Mouse (Mus musculus) c-Kit-positive CD71-positive TER-119-negative erythroid progenitor cells, embryonic 14.5 days (primary cell): Measurements from ENCODE around the gene Tom1.
A peak's percentile ranks its signal among the peaks of the same experiment; 100 is the strongest.

ENCODE experiments used
- DNase-seq: peaks from one replicate; pipeline ENCODE4 v3.0.0-alpha.2; 2013; ENCODE audit warnings: low read depth

Gene Tom1

GRCm38 (mm10) chr8:75042171-75042570 lies 8.7 kb downstream of the Tom1 start:
- no peak for DNase-seq

GRCm38 (mm10) chr8:75042974-75043373 lies 9.5 kb downstream of the Tom1 start:
- DNase-seq: no peak

GRCm38 (mm10) chr8:75046303-75046702 lies 12.8 kb downstream of the Tom1 start:
- DNase-seq: no peak

- DNase-seq: no peak
Measured at GRCm38 (mm10) chr8:75047784-75048183, 14.3 kb downstream of the Tom1 start.

- DNase-seq: no peak
Measured at GRCm38 (mm10) chr8:75053342-75053741, 19.8 kb downstream of the Tom1 start.

- no peak for DNase-seq
Measured at GRCm38 (mm10) chr8:75055673-75056072, 22.2 kb downstream of the Tom1 start.

- DNase-seq: no peak
Measured at GRCm38 (mm10) chr8:75060022-75060421, 26.5 kb downstream of the Tom1 start.

GRCm38 (mm10) chr8:75060815-75061214 lies 27.3 kb downstream of the Tom1 start:
- DNase-seq: no peak

GRCm38 (mm10) chr8:75063290-75063689 lies 29.8 kb downstream of the Tom1 start:
- no peak for DNase-seq

- DNase-seq: no peak
Measured at GRCm38 (mm10) chr8:75064790-75065189, 31.3 kb downstream of the Tom1 start.

GRCm38 (mm10) chr8:75067287-75067686 lies 33.8 kb downstream of the Tom1 start:
- no peak for DNase-seq

- DNase-seq: no peak
Measured at GRCm38 (mm10) chr8:75070297-75070696, 36.8 kb downstream of the Tom1 start.

- DNase-seq: peak; percentile 66
Measured at GRCm38 (mm10) chr8:75071627-75072346, 38.3 kb downstream of the Tom1 start.

- DNase-seq: no peak
Measured at GRCm38 (mm10) chr8:75074876-75075275, 41.4 kb downstream of the Tom1 start.

- DNase-seq: no peak
Measured at GRCm38 (mm10) chr8:75078215-75078614, 44.7 kb downstream of the Tom1 start.

GRCm38 (mm10) chr8:75078851-75079250 lies 45.3 kb downstream of the Tom1 start:
- no peak for DNase-seq

- DNase-seq: no peak
Measured at GRCm38 (mm10) chr8:75081364-75082040, 48.0 kb downstream of the Tom1 start.

GRCm38 (mm10) chr8:75082181-75082805 lies 48.8 kb downstream of the Tom1 start:
- no peak for DNase-seq

- peak; percentile 92 for DNase-seq
Measured at GRCm38 (mm10) chr8:75083846-75084245, 50.3 kb downstream of the Tom1 start.

GRCm38 (mm10) chr8:75084382-75085064 lies 51.0 kb downstream of the Tom1 start:
- no peak for DNase-seq

GRCm38 (mm10) chr8:75086002-75086401 lies 52.5 kb downstream of the Tom1 start:
- DNase-seq: no peak

- no peak for DNase-seq
Measured at GRCm38 (mm10) chr8:75087127-75087526, 53.6 kb downstream of the Tom1 start.
